Mouse (Mus musculus): ENCODE measurements around the gene Tnfsf12. TPM values are rescaled to one million over a fixed set of nuclear protein-coding genes. Genes with fewer than 3 reads are reported as not detected.
"Not testable (repeated sequence)": the region's sequence is repeated elsewhere in the genome, so short reads cannot be mapped to it uniquely, and the experiment has no call there.

Gene Tnfsf12
- 10 to 100 TPM in 1 of 2 experiments, 1 to 10 TPM in 1; 8.6 to 10.4 TPM for total RNA-seq (2021)
- long read RNA-seq, experiment 1, partial matches to known transcripts, result 0 of 8 reads
- long read RNA-seq, experiment 1, other reads (novel, unspliced or antisense), result 4 of 8 reads
- long read RNA-seq, experiment 2, partial matches to known transcripts, result 4 of 14 reads
- long read RNA-seq, experiment 2, other reads (novel, unspliced or antisense), result 6 of 14 reads

- intact Hi-C loops (cut with DNase I), result no loop called here
- peak; percentile 73 to 85 for DNase-seq
Measured at GRCm38 (mm10) chr11:69695361-69696181, at the start of gene Tnfsf12, which contains the start of gene Tnfsfm13. Tnfsf12 (minus strand) TSS chr11:69695849. Tnfsfm13 (minus strand) TSS chr11:69696098.

- DNase-seq; intact Hi-C loops (cut with DNase I): not testable (repeated sequence)
Measured at GRCm38 (mm10) chr11:69731408-69731807, 35.8 kb upstream of the Tnfsf12 start.

GRCm38 (mm10) chr11:69729063-69729462, 33.4 kb upstream of the Tnfsf12 start:
- DNase-seq, result peak; percentile 40 to 43
- intact Hi-C loops (cut with DNase I), result loop anchor here (2.0 kb wide), 1 partner anchor 148 kb away; no protein-coding TSS in a partner anchor

- intact Hi-C loops (cut with DNase I), result no loop called here
- DNase-seq, result no peak
Measured at GRCm38 (mm10) chr11:69725951-69726350, 30.3 kb upstream of the Tnfsf12 start.

- intact Hi-C loops (cut with DNase I), result no loop called here
Measured at GRCm38 (mm10) chr11:69723074-69723473, 27.4 kb upstream of the Tnfsf12 start.

GRCm38 (mm10) chr11:69720852-69721251, 25.2 kb upstream of the Tnfsf12 start:
- no peak for DNase-seq
- intact Hi-C loops (cut with DNase I), result no loop called here

More at GRCm38 (mm10) chr11:69723074-69723473, 27.4 kb upstream of the Tnfsf12 start:
- DNase-seq, result no peak

- DNase-seq, result no peak
- intact Hi-C loops (cut with DNase I), result loop anchor here (5.0 kb wide), 1 partner anchor 37 kb away; the partner anchor contains the start of gene Senp3
Measured at GRCm38 (mm10) chr11:69719423-69719822, 23.8 kb upstream of the Tnfsf12 start.

GRCm38 (mm10) chr11:69718661-69719060, 23.0 kb upstream of the Tnfsf12 start:
- intact Hi-C loops (cut with DNase I), result loop anchor here (5.0 kb wide), 1 partner anchor 36 kb away; the partner anchor contains the start of gene Senp3
- DNase-seq, result no peak

GRCm38 (mm10) chr11:69716953-69717352, 21.3 kb upstream of the Tnfsf12 start:
- intact Hi-C loops (cut with DNase I), result loop anchor here (5.0 kb wide), 1 partner anchor 35 kb away; the partner anchor contains the start of gene Senp3
- no peak for DNase-seq

GRCm38 (mm10) chr11:69715929-69716328, 20.3 kb upstream of the Tnfsf12 start:
- intact Hi-C loops (cut with DNase I), result loop anchor here (5.0 kb wide), 1 partner anchor 34 kb away; the partner anchor contains the start of gene Senp3
- DNase-seq, result no peak

GRCm38 (mm10) chr11:69715482-69715881, 19.8 kb upstream of the Tnfsf12 start:
- DNase-seq, result no peak
- intact Hi-C loops (cut with DNase I), result loop anchor here (5.0 kb wide), 1 partner anchor 33 kb away; the partner anchor contains the start of gene Senp3

GRCm38 (mm10) chr11:69714636-69715329, 19.1 kb upstream of the Tnfsf12 start:
- DNase-seq, result no peak
- intact Hi-C loops (cut with DNase I), result loop anchor here (5.0 kb wide), 1 partner anchor 32 kb away; the partner anchor contains the start of gene Senp3

GRCm38 (mm10) chr11:69712954-69713672, 17.5 kb upstream of the Tnfsf12 start:
- intact Hi-C loops (cut with DNase I), result no loop called here
- DNase-seq, result no peak

GRCm38 (mm10) chr11:69711082-69711481, 15.4 kb upstream of the Tnfsf12 start:
- no peak for DNase-seq
- intact Hi-C loops (cut with DNase I), result no loop called here

GRCm38 (mm10) chr11:69710470-69710869, 14.8 kb upstream of the Tnfsf12 start:
- intact Hi-C loops (cut with DNase I), result no loop called here
- no peak for DNase-seq

- intact Hi-C loops (cut with DNase I), result loop anchor here (5.0 kb wide), 1 partner anchor 43 kb away; no protein-coding TSS in a partner anchor
- DNase-seq, result no peak
Measured at GRCm38 (mm10) chr11:69709554-69710446, 14.2 kb upstream of the Tnfsf12 start.

GRCm38 (mm10) chr11:69708614-69709265, 13.1 kb upstream of the Tnfsf12 start:
- intact Hi-C loops (cut with DNase I), result loop anchor here (5.0 kb wide), 1 partner anchor 44 kb away; no protein-coding TSS in a partner anchor
- DNase-seq, result no peak

- intact Hi-C loops (cut with DNase I), result loop anchor here (5.0 kb wide), 1 partner anchor 44 kb away; no protein-coding TSS in a partner anchor
- DNase-seq, result no peak
Measured at GRCm38 (mm10) chr11:69707873-69708381, 12.3 kb upstream of the Tnfsf12 start.

Measured in gastrocnemius, postnatal 36 days (tissue).